Mouse (Mus musculus) cortical plate, adult 2 months (tissue): ENCODE measurements at regions not wholly inside any gene's neighbourhood (a gene's known extent, or its start where the extent isn't known, plus 50 kb on each side); places are given as distances from the start of the nearest gene placed in this dataset.
A peak's percentile ranks its signal among the peaks of the same experiment; 100 is the strongest.

Source experiments
- H3K27ac ChIP-seq: fragments of 200-500 bp; 2 replicates; pipeline ENCODE4 v1.5.1; 2012; ENCODE audit warnings: low read length, control low read depth, inconsistent platforms; ENCODE audit not compliant: insufficient read depth
- H3K4me1 ChIP-seq: fragments of 200-500 bp; 2 replicates; pipeline ENCODE4 v1.6.1; 2011; ENCODE audit warnings: low read length; ENCODE audit not compliant: control insufficient read depth, insufficient read depth
- H3K4me3 ChIP-seq: fragments of 200-500 bp; 2 replicates; pipeline ENCODE4 v1.5.1; 2011; ENCODE audit warnings: mild to moderate bottlenecking, low read length, control low read depth; ENCODE audit not compliant: insufficient read depth
- CTCF ChIP-seq: fragments of 200-500 bp; IDR thresholded peaks from 2 replicates; pipeline ENCODE4 v1.5.1; 2011; ENCODE audit warnings: mild to moderate bottlenecking, control low read depth, low read length; ENCODE audit not compliant: insufficient read depth; ENCODE audit errors: extremely low read depth
- POLR2A ChIP-seq: fragments of 200-500 bp; IDR thresholded peaks from 2 replicates; pipeline ENCODE4 v1.6.1; 2011; ENCODE audit warnings: mild to moderate bottlenecking, low read length, control low read depth; ENCODE audit not compliant: insufficient read depth; ENCODE audit errors: extremely low read depth

DNA sequence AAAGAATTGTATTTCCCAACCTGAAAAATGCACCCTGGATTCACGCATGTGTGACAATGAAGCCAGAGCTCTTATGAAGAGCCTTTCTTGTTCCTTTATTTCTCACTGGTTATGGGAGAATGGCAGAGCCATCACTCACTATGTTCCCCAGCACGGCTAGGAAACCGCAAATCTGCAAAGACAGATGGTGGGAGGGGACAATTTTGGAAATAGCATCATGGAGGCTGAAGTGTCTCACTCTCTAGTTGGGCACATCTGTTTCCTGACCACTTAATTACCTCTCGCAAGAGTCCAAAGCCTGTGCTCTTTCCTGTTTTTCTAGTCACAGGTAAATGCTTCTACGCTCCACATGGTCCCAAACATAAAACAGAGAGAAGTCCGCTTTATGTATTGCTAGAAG is 245.6 kb downstream of the Hivep2 start:
- H3K27ac ChIP-seq, result peak overlapping the region; percentile 96
- peaks cover 21% of the 10 kb centered on the region for H3K4me1 ChIP-seq
- no peak for TF ChIP-seq POLR2A
- TF ChIP-seq CTCF, result no peak
- H3K4me3 ChIP-seq, result no peak overlapping the region

DNA sequence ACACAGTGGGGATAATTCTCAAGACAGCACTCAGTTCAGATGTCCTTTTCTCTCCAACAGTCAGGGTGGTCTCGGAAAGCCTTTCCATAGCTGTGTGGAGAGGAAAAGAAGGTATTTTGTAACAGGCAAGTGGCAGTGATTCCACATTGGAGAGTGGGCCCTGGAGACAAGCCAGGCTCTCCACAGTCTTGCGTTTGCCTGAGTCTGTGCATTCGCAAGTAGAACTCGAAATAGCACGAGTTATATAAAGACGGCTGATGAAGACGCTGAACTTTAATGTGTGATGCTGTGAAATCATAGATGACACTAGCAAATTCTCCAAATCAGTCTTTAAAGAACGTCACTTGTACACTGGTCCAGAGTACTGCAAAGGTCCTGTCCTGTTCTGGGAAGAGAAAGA is 244.6 kb downstream of the Hivep2 start:
- TF ChIP-seq POLR2A (0 out of 2 replicates have a peak, but pooled peaks have one; percentile 8), CTCF (no peak)
- no peak overlapping the region for H3K4me3 ChIP-seq
- peak overlapping the region; percentile 96 for H3K27ac ChIP-seq
- peaks cover 21% of the 10 kb centered on the region for H3K4me1 ChIP-seq

DNA sequence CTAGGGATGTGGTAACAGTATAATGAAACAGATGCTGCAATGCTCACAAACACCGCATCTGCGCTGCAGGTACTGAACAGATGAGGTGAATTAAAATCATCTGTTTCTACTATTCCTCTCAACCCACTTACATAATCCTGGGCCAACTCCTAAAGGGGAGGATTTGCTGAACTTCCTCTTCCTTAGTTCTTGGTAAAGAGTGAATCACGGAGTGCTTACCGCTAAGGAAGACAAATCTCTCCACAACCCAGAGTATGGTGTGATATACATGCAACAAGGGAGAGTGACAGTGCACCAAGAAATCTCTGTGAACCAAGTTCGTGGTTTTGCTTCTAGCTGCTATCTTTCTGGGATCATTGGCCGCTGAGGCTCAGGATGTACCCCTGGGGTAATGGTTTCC is 244.2 kb downstream of the Hivep2 start:
- TF ChIP-seq POLR2A (no peak), CTCF (no peak)
- no peak overlapping the region for H3K4me3 ChIP-seq
- peak overlapping the region; percentile 95 for H3K27ac ChIP-seq
- H3K4me1 ChIP-seq, result peaks cover 20% of the 10 kb centered on the region

DNA sequence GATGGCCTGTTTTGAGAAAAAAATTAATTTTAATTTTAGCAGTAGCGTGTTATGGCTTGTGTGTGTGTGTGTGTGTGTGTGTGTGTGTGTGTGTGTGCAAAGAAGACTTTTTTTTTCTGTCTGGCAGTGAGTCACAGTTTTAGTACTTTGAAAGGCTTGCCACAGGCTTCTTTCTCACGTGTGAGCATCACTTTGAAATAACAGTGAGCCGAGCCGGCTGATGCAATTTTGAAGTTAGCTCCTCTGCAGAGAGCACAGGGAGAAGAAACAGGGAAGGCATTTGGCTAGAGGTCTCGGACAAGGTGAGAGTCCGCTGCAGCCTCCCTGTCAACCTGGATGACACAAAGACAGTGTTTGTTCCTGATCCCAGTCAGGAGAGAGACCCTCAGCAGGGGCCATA is 242.3 kb downstream of the Hivep2 start:
- H3K4me1 ChIP-seq, result peaks cover 17% of the 10 kb centered on the region
- peak overlapping the region; percentile 88 for H3K27ac ChIP-seq
- no peak for TF ChIP-seq POLR2A
- no peak for TF ChIP-seq CTCF
- H3K4me3 ChIP-seq, result no peak overlapping the region

DNA sequence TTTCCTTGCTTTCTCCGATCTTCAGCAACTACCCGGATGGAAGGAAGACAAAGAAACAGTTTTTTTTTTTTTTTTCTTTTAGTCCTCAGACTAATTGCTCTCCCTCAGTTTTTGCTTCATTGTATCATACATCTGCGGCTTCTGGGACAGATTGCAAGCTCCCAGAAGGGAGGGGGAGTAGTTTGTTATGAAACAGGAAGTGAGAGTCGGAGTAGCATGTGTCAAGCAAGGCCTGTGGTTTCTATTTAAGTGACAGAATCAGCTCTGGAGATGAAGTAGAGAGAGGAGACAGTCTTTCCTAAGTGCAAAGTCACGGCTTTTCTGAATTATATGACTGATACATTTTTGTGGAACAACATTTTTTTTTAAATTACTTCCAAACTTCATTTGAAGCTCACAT is 241.7 kb downstream of the Hivep2 start:
- Histone ChIP-seq H3K27ac (peak overlapping the region; percentile 66; the same call in 1 of the 2 replicates), H3K4me3 (no peak overlapping the region), H3K4me1 (peaks cover 16% of the 10 kb centered on the region)
- TF ChIP-seq CTCF (no peak), POLR2A (no peak)

DNA sequence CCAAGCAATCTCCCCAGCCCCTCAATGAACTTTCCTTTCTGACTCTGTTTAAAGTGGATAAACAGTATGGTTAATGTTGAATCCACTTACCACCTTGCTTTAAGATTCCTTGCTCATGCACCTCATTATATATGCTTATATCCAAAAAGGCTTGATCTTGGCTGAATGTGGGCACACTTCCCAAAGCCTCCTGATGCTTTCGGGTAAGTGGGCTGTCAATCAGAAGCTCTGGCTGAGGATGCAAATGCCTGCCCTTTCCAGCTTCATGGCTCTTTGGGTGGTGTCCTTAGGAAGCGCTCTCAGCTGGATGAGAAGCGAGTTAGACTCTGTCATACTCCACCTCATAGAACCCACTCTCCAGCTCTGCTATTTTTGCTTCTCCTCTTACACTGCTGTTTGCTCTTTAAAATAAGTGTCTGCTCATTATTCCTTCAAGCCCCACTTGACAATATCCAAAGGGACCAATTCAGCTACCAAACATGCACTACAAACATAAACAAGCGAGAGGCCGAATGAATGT is 241.2 kb downstream of the Hivep2 start:
- Histone ChIP-seq H3K27ac (peak overlapping the region; percentile 66), H3K4me1 (peaks cover 14% of the 10 kb centered on the region), H3K4me3 (no peak overlapping the region)
- no peak for TF ChIP-seq CTCF
- TF ChIP-seq POLR2A, result no peak
